Mouse (Mus musculus): ENCODE results near the gene Gmds.

DNA sequence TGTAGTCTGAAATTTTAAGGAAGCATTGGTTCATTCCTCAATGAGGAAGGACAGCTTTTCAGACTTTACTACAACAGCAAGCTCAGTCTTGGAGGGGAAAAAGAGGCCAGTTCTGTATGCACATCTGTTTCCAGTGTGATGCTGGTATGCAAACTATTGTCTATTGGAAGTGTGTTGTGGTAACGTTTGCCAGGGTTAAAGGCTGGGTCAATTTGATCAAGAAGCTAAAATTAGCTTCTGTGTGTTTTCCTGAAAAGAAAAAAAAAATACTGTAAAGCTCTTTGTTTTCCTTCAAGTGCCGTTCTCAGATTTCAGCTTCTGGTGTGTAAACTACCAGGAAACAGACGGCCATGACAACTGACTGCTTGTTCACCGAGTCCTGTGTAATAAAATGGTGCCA is 329.7 kb downstream of the Gmds start:
- TF ChIP-seq POLR2A (IDR thresholded peaks at IDR 0.05; ENCODE audit: control insufficient read depth, low read depth, low read length) (no peak), CTCF (IDR thresholded peaks at IDR 0.05; ENCODE audit: control insufficient read depth, insufficient read depth, insufficient replicate concordance, low read depth, low read length) (no peak)

Data from testis, adult 2 months (tissue).